Mouse (Mus musculus) neutrophil, adult 5-6 weeks (primary cell): ENCODE data around the gene Acat1. TPM values are rescaled to one million over a fixed set of nuclear protein-coding genes. Genes with fewer than 3 reads are reported as not detected.

ENCODE experiments used
- ATAC-seq: fragments of 151-379, 151-347 bp; 2 replicates; pipeline ENCODE4 v1.8.0; 2017; ENCODE audit warnings: mild to moderate bottlenecking, moderate TSS enrichment; ENCODE audit not compliant: insufficient number of reproducible peaks, poor library complexity, low FRiP score, severe bottlenecking; ENCODE audit errors: extremely low read depth
- total RNA-seq: library from RNA; stranded (forward); fragments of 200-1000 nt; gene quantifications from 2 replicates; pipeline ENCODE4 v1.2.3, GENCODE M21; 2017

The Acat1 gene
- total RNA-seq, result 29.9 and 34.6 TPM in 2 replicates

- ATAC-seq, result peak; percentile 98
These were observed at the start of gene Acat1 for GRCm38 (mm10) chr9:53609968-53610781. Gene Acat1, minus strand, starts transcription at chr9:53610382.

GRCm38 (mm10) chr9:53634796-53635195, 24.6 kb upstream of the Acat1 start:
- no peak for ATAC-seq

- no peak for ATAC-seq
These were observed 5.1 kb upstream of the Acat1 start for GRCm38 (mm10) chr9:53615246-53615645.

- ATAC-seq, result no peak
These were observed 4.1 kb upstream of the Acat1 start for GRCm38 (mm10) chr9:53614286-53614685.

- ATAC-seq, result no peak
These were observed 745 bp downstream of the Acat1 start for GRCm38 (mm10) chr9:53609306-53609967.

GRCm38 (mm10) chr9:53607816-53608215, 2.4 kb downstream of the Acat1 start:
- no peak for ATAC-seq

- ATAC-seq, result no peak
These were observed 3.0 kb downstream of the Acat1 start for GRCm38 (mm10) chr9:53607192-53607591.

- no peak for ATAC-seq
These were observed 5.2 kb downstream of the Acat1 start for GRCm38 (mm10) chr9:53604954-53605353.

GRCm38 (mm10) chr9:53603849-53604248, 6.3 kb downstream of the Acat1 start:
- no peak for ATAC-seq

GRCm38 (mm10) chr9:53603384-53603783, 6.8 kb downstream of the Acat1 start:
- peak; percentile 54; the same call in 1 of the 2 replicates for ATAC-seq

- no peak for ATAC-seq
These were observed 8.6 kb downstream of the Acat1 start for GRCm38 (mm10) chr9:53601541-53601940.

- no peak for ATAC-seq
These were observed 11.6 kb downstream of the Acat1 start for GRCm38 (mm10) chr9:53598631-53599030.

- ATAC-seq, result no peak
These were observed 13.1 kb downstream of the Acat1 start for GRCm38 (mm10) chr9:53596971-53597600.

GRCm38 (mm10) chr9:53594764-53595163, 15.4 kb downstream of the Acat1 start:
- peak; percentile 92 for ATAC-seq

GRCm38 (mm10) chr9:53581870-53582269, 28.3 kb downstream of the Acat1 start:
- ATAC-seq, result no peak

GRCm38 (mm10) chr9:53575721-53576120, 34.5 kb downstream of the Acat1 start:
- ATAC-seq, result no peak

GRCm38 (mm10) chr9:53572516-53573307, 37.5 kb downstream of the Acat1 start:
- no peak for ATAC-seq

GRCm38 (mm10) chr9:53570662-53571061, 39.5 kb downstream of the Acat1 start:
- ATAC-seq, result no peak

- no peak for ATAC-seq
These were observed 72.7 kb downstream of the Acat1 start for GRCm38 (mm10) chr9:53537336-53537965.
